Mouse (Mus musculus) sigmoid colon, adult 10 weeks (tissue): ENCODE results near the gene Olfr938. TPM values are rescaled to one million over a fixed set of nuclear protein-coding genes. Genes with fewer than 3 reads are reported as not detected.

ENCODE experiments used
- polyA plus RNA-seq: library from polyadenylated mRNA; stranded (reverse); fragments of 350-450 nt; fragmentation: Illumina TruSeq; extraction: RNeasy Lipid Tissue Mini Kit (QIAGEN cat#74804); gene quantifications from one replicate; pipeline ENCODE4 v1.2.3, GENCODE M21; 2014; ENCODE audit warnings: low read depth, low replicate concordance

The Olfr938 gene
- polyA plus RNA-seq = not detected

DNA sequence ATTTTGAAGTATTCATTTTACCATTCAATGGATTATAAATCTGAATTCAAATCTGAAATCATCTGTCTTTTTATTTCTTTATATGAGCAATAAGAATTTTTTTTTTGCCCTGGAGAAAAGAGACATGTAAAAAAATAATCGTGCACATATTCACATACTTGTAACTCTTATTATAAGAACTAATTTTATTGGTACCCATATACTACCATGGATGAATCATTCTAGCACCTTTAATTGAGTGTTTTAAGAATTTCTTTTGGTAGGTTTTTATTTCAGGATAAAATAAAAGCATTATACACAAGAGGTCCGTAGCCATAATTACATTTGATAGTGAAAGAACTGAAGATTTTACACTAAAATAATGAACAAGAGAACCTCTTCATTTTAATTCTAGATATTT lies at the start of gene Olfr938:
Gene Olfr938, minus strand, starts transcription at position 101 of the 400 bp plus-strand sequence.

DNA sequence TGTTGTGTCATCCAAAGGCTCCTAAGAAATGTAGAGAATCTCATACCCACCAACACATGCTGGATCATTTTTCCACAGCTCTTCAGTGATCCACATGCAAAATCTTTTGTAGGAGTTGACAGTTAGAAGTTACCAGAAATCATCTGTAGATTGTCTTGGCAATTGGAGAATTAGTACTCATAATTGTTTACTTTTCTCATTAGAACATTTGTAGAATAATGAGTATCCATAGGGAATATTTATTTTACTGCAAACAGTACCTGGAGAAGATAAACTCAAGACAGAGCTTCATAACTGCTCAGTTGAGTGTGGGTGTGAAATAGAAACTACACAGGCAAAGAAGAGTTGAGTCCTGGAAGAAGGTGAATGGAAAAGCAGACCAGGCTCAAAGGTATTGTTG lies 49.1 kb upstream of the Olfr938 start, which contains the start of gene Olfr27:
Gene Olfr27, plus strand, starts transcription at position 301 of the 400 bp plus-strand sequence.

DNA sequence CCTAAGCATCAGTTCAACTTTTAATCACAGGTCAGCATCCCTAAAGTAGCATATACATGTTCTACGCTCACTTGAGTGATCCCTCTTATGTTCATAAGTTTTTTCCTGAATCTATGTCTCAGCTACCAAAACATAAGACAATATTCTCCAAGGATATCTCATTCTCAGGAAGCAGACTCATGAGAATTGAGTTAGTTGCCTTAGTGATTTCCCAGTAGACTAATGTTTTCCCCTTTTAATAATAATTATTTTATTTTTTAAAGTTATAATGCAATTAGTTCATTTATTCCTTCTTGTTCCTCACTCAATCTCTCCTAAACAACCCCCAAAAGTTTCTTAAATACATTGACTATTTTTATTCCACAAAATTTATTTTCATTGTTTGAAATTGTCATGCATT lies 13.8 kb downstream of the Olfr938 start, which contains the start of gene Olfr937:
Gene Olfr937, minus strand, starts transcription at position 101 of the 400 bp plus-strand sequence.

Other genes starting within 250 kb of the Olfr938 start
- gene Olfr924, start 234.4 kb downstream of the Olfr938 start, polyA plus RNA-seq = not detected
- not detected for gene Olfr26, start 223.8 kb downstream of the Olfr938 start, polyA plus RNA-seq
- not detected for gene Olfr926, start 201.8 kb downstream of the Olfr938 start, polyA plus RNA-seq
- gene Olfr930, start 149.1 kb downstream of the Olfr938 start, polyA plus RNA-seq = not detected
- not detected for gene Olfr933, start 106.6 kb downstream of the Olfr938 start, polyA plus RNA-seq
- not detected for gene Olfr934, start 90.6 kb downstream of the Olfr938 start, polyA plus RNA-seq
- gene Olfr935, start 79.2 kb downstream of the Olfr938 start, polyA plus RNA-seq = not detected
- gene Olfr146, start 55.5 kb downstream of the Olfr938 start, polyA plus RNA-seq = not detected
- not detected for gene Olfr937, start 13.9 kb downstream of the Olfr938 start, polyA plus RNA-seq
- not detected for gene Olfr27, start 49.2 kb upstream of the Olfr938 start, polyA plus RNA-seq
- gene Olfr943, start 87.4 kb upstream of the Olfr938 start, polyA plus RNA-seq = not detected
- gene Olfr944, start 123.0 kb upstream of the Olfr938 start, polyA plus RNA-seq = not detected
- not detected for gene Olfr1537, start 171.1 kb upstream of the Olfr938 start, polyA plus RNA-seq
- not detected for gene Olfr945, start 197.9 kb upstream of the Olfr938 start, polyA plus RNA-seq
- gene Olfr948, start 247.2 kb upstream of the Olfr938 start, polyA plus RNA-seq = not detected